Mouse (Mus musculus) MEL (cell line): ENCODE data around the gene Bmp2k. TPM values are rescaled to one million over a fixed set of nuclear protein-coding genes. Genes with fewer than 3 reads are reported as not detected.

Experiments
- DNase-seq: peaks from one replicate; pipeline ENCODE4 v3.0.0; 2011; ENCODE audit warnings: low read depth, low spot score
- H3K27ac ChIP-seq: 2 replicates; pipeline ENCODE4 v1.5.1; 2012; ENCODE audit warnings: low read depth, mild to moderate bottlenecking, control low read depth, low read length, moderate library complexity; ENCODE audit not compliant: control insufficient read depth
- H3K27me3 ChIP-seq, 2 experiments: fragments of 150-350 bp in 1 of 2; sonication (generic) in 1 of 2; 2 replicates each; pipeline ENCODE4 v1.6.1; 2012; ENCODE audit warnings: low read length in 2 of 2, mild to moderate bottlenecking in 2 of 2, improper control_type of control experiment in 1 of 2, moderate library complexity in 1 of 2; ENCODE audit not compliant: insufficient read depth in 2 of 2, control insufficient read depth in 1 of 2
- H3K36me3 ChIP-seq, 2 experiments: 2 replicates each; pipeline ENCODE4 v1.6.1; 2012 to 2014; ENCODE audit warnings: low read length in 2 of 2, improper control_type of control experiment in 1 of 2, inconsistent platforms in 1 of 2, mild to moderate bottlenecking in 1 of 2; ENCODE audit not compliant: insufficient read depth in 2 of 2, control insufficient read depth in 1 of 2
- H3K4me1 ChIP-seq, 2 experiments: fragments of 150-350 bp in 1 of 2; sonication (generic) in 1 of 2; 2 replicates each; pipeline ENCODE4 v1.6.1; 2012; ENCODE audit warnings: low read length in 2 of 2, improper control_type of control experiment in 1 of 2, mild to moderate bottlenecking in 1 of 2; ENCODE audit not compliant: insufficient read depth in 2 of 2, control insufficient read depth in 1 of 2
- H3K4me3 ChIP-seq, 2 experiments: fragments of 150-350 bp in 1 of 2; sonication (generic) in 1 of 2; 2 replicates each; pipeline ENCODE4 v1.5.1; 2012; ENCODE audit warnings: low read depth in 2 of 2, low read length in 2 of 2, mild to moderate bottlenecking in 2 of 2, moderate library complexity in 2 of 2, control low read depth in 1 of 2, improper control_type of control experiment in 1 of 2; ENCODE audit not compliant: control insufficient read depth in 1 of 2, insufficient read depth in 1 of 2
- H3K79me2 ChIP-seq: 2 replicates; pipeline ENCODE4 v1.6.1; 2012; ENCODE audit warnings: mild to moderate bottlenecking, low read length, moderate library complexity; ENCODE audit not compliant: control insufficient read depth, poor library complexity, insufficient read depth
- H3K9ac ChIP-seq: 2 replicates; pipeline ENCODE4 v1.6.1; 2012; ENCODE audit warnings: low read depth, mild to moderate bottlenecking, control low read depth, low read length, moderate library complexity; ENCODE audit not compliant: control insufficient read depth, poor library complexity, severe bottlenecking
- H3K9me3 ChIP-seq: fragments of 150-350 bp; sonication (generic); replicated peaks from 2 replicates; pipeline ENCODE4 v1.6.1; 2012; ENCODE audit warnings: mild to moderate bottlenecking, low read length, improper control_type of control experiment, moderate library complexity; ENCODE audit not compliant: insufficient read depth
- BHLHE40 ChIP-seq: IDR thresholded peaks from 2 replicates; pipeline ENCODE4 v1.6.1; 2012; ENCODE audit warnings: low read depth, mild to moderate bottlenecking, inconsistent platforms, low read length, improper control_type of control experiment, borderline replicate concordance
- CHD2 ChIP-seq: IDR thresholded peaks from 2 replicates; pipeline ENCODE4 v1.6.1; 2011; ENCODE audit warnings: low read length, improper control_type of control experiment
- CTCF ChIP-seq, 3 experiments: IDR thresholded peaks in 2 of 3; conservative IDR thresholded peaks in 1 of 3; 2 replicates each; pipeline ENCODE4 v1.5.1; 2011 to 2012; ENCODE audit warnings: low read length in 3 of 3, low read depth in 2 of 3, mild to moderate bottlenecking in 2 of 3, improper control_type of control experiment in 1 of 3, inconsistent platforms in 1 of 3, mixed read lengths in 1 of 3, moderate library complexity in 1 of 3; ENCODE audit not compliant: control insufficient read depth in 1 of 3, insufficient read depth in 1 of 3, poor library complexity in 1 of 3, severe bottlenecking in 1 of 3
- ELF1 ChIP-seq: IDR thresholded peaks from 2 replicates; pipeline ENCODE4 v1.6.1; 2014; ENCODE audit warnings: low read depth, mild to moderate bottlenecking, inconsistent platforms, low read length, improper control_type of control experiment, moderate library complexity
- EP300 ChIP-seq, 2 experiments: IDR thresholded peaks; 2 replicates each; pipeline ENCODE4 v1.6.1; 2011; ENCODE audit warnings: improper control_type of control experiment in 2 of 2, low read length in 2 of 2, low read depth in 1 of 2, mild to moderate bottlenecking in 1 of 2
- ETS1 ChIP-seq: IDR thresholded peaks from 2 replicates; pipeline ENCODE4 v1.6.1; 2012; ENCODE audit warnings: low read depth, mild to moderate bottlenecking, inconsistent platforms, low read length, improper control_type of control experiment, moderate library complexity
- GATA1 ChIP-seq: IDR thresholded peaks from 2 replicates; pipeline ENCODE4 v1.6.1; 2011; ENCODE audit warnings: low read depth, low read length, improper control_type of control experiment
- KAT2A ChIP-seq: conservative IDR thresholded peaks from 2 replicates; pipeline ENCODE4 v1.6.1; 2012; ENCODE audit warnings: low read depth, low read length, improper control_type of control experiment, inconsistent platforms
- NELFE ChIP-seq: IDR thresholded peaks from 2 replicates; pipeline ENCODE4 v1.6.1; 2011; ENCODE audit warnings: low read depth, low read length, improper control_type of control experiment
- NRF1 ChIP-seq: IDR thresholded peaks from 2 replicates; pipeline ENCODE4 v1.6.1; 2014; ENCODE audit warnings: low read depth, mild to moderate bottlenecking, inconsistent platforms, low read length, improper control_type of control experiment, moderate library complexity; ENCODE audit not compliant: poor library complexity, insufficient read depth, severe bottlenecking
- POLR2A ChIP-seq, 2 experiments: IDR thresholded peaks; 2 replicates each; pipeline ENCODE4 v1.6.1; 2011 to 2012; ENCODE audit warnings: low read length in 2 of 2, mild to moderate bottlenecking in 2 of 2, control low read depth in 1 of 2, improper control_type of control experiment in 1 of 2, low read depth in 1 of 2, moderate library complexity in 1 of 2; ENCODE audit not compliant: control insufficient read depth in 1 of 2, insufficient read depth in 1 of 2, poor library complexity in 1 of 2
- POLR2AphosphoS2 ChIP-seq: IDR thresholded peaks from 2 replicates; pipeline ENCODE4 v1.6.1; 2011; ENCODE audit warnings: low read length, improper control_type of control experiment
- POLR2AphosphoS5 ChIP-seq: IDR thresholded peaks from 2 replicates; pipeline ENCODE4 v1.6.1; 2012; ENCODE audit warnings: low read depth, borderline replicate concordance, mild to moderate bottlenecking, inconsistent platforms, low read length, moderate library complexity, mixed read lengths
- RAD21 ChIP-seq: IDR thresholded peaks from 2 replicates; pipeline ENCODE4 v1.6.1; 2011; ENCODE audit warnings: mild to moderate bottlenecking, low read depth, low read length, improper control_type of control experiment
- SIN3A ChIP-seq: IDR thresholded peaks from 2 replicates; pipeline ENCODE4 v1.6.1; 2012; ENCODE audit warnings: low read length, improper control_type of control experiment, inconsistent platforms
- SMC3 ChIP-seq: IDR thresholded peaks from 2 replicates; pipeline ENCODE4 v1.6.1; 2011; ENCODE audit warnings: low read depth, low read length, improper control_type of control experiment
- TAL1 ChIP-seq: IDR thresholded peaks from 2 replicates; pipeline ENCODE4 v1.6.1; 2012; ENCODE audit warnings: mild to moderate bottlenecking, inconsistent platforms, low read length, moderate library complexity, mixed read lengths
- TBP ChIP-seq: IDR thresholded peaks from 2 replicates; pipeline ENCODE4 v1.8.0; 2011; ENCODE audit warnings: low read depth, low read length, improper control_type of control experiment
- USF2 ChIP-seq, 2 experiments: IDR thresholded peaks; 2 replicates each; pipeline ENCODE4 v1.6.1; 2011 to 2012; ENCODE audit warnings: improper control_type of control experiment in 2 of 2, low read length in 2 of 2, borderline replicate concordance in 1 of 2, inconsistent platforms in 1 of 2, low read depth in 1 of 2, mild to moderate bottlenecking in 1 of 2; ENCODE audit not compliant: insufficient read depth in 1 of 2
- ZMIZ1 ChIP-seq: IDR thresholded peaks from 2 replicates; pipeline ENCODE4 v1.6.1; 2012; ENCODE audit warnings: low read depth, mild to moderate bottlenecking, inconsistent platforms, low read length, improper control_type of control experiment, moderate library complexity
- ZNF384 ChIP-seq: IDR thresholded peaks from 2 replicates; pipeline ENCODE4 v1.6.1; 2012; ENCODE audit warnings: low read depth, mild to moderate bottlenecking, inconsistent platforms, low read length, improper control_type of control experiment
- polyA plus RNA-seq, 2 experiments: library from polyadenylated mRNA; stranded (reverse) in 1 of 2; unstranded in 1 of 2; fragments of >175 nt in 1 of 2; fragments of >200 nt in 1 of 2; gene quantifications; 2 replicates each; pipeline versions ENCODE4 v1.2.1 to v1.2.4; 2012; ENCODE audit warnings: low replicate concordance in 2 of 2, low read depth in 1 of 2; ENCODE audit not compliant: insufficient read length in 2 of 2, insufficient read depth in 1 of 2, missing spikeins in 1 of 2
- total RNA-seq: library from RNA; depleted of rRNA; stranded (reverse); fragments of 300-350 nt; gene quantifications from 2 replicates; pipeline ENCODE4 v1.2.3, GENCODE M21; 2012

Bmp2k gene
- total and polyA plus RNA-seq, 3 experiments = 10.8 to 16.3 TPM; not detected in 1

DNA sequence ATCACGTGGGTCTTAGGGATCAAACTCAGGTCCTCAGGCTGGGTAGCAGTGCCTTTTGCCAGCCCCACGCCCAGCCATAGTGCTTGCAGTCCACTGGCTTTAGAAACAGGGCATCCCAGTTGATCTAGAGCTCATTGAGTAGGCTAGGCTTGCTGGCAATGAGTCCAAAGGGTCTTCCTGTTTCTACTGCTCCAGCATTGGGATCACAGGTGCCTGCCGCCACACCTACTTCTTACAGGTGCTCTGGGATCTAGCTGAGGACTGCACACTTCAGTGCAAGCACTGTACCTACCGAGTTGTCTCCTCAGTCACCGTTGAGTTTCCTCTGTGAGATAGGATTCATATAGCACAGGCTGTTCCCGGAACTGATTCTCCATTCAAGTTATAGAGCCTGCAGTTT is 34.3 kb downstream of the Bmp2k start:
- H3K9me3 ChIP-seq = no peaks in the 10 kb centered on the region
- H3K79me2 ChIP-seq = no peaks in the 10 kb centered on the region
- H3K27me3 ChIP-seq = no peaks in the 10 kb centered on the region
- H3K36me3 ChIP-seq = peaks cover 7 to 23% of the 10 kb centered on the region in 2 experiments
- no peak overlapping the region for H3K4me3 ChIP-seq
- no peak for TF ChIP-seq KAT2A
- TF ChIP-seq CTCF (IDR thresholded peaks at IDR 0.05 in 2 of 3, conservative IDR thresholded peaks at IDR 0.05 in 1 of 3; ENCODE audit: control insufficient read depth in 1 of 3, insufficient read depth in 1 of 3, low read depth in 2 of 3, low read length in 3 of 3, poor library complexity in 1 of 3, severe bottlenecking in 1 of 3) = no peak
- no peak for TF ChIP-seq BHLHE40
- no peak for TF ChIP-seq TBP
- no peak for TF ChIP-seq POLR2A (IDR thresholded peaks at IDR 0.05; ENCODE audit: control insufficient read depth in 1 of 2, insufficient read depth in 1 of 2, low read depth in 1 of 2, low read length in 2 of 2, poor library complexity in 1 of 2)
- no peak for TF ChIP-seq TAL1
- TF ChIP-seq NELFE = no peak
- no peak for TF ChIP-seq GATA1
- TF ChIP-seq EP300 (IDR thresholded peaks at IDR 0.05; ENCODE audit: low read depth in 1 of 2, low read length in 2 of 2) = no peak
- TF ChIP-seq SMC3 = no peak
- TF ChIP-seq ZNF384 = no peak
- TF ChIP-seq POLR2AphosphoS5 = no peak
- TF ChIP-seq ETS1 = no peak
- TF ChIP-seq USF2 (IDR thresholded peaks at IDR 0.05; ENCODE audit: borderline replicate concordance in 1 of 2, insufficient read depth in 1 of 2, low read depth in 1 of 2, low read length in 2 of 2) = no peak
- TF ChIP-seq CHD2 = no peak
- no peak for TF ChIP-seq ZMIZ1
- H3K9ac ChIP-seq = no peak overlapping the region
- no peak overlapping the region for H3K27ac ChIP-seq
- H3K4me1 ChIP-seq = peaks cover 9 to 11% of the 10 kb centered on the region in 2 experiments
- no peak for DNase-seq

DNA sequence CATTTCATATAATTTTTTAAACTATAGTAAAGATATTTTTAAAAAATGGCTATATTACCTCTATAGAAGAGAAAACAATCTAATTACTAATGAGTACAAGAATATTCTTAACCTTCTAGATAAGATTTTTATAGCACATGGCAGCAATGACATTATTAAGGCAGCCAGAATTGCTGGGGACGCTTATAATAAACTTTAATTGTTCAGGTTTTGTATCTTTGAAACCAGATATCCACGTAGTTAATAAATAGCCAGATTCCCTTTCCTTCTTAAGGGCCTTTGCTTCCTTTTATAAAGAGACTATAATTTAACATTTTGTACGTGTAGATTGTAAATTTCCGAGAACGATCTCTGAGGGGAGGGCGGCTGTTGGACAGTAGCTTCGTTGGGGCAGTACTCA is 47.8 kb downstream of the Bmp2k start:
- Histone ChIP-seq H3K27ac (no peak overlapping the region), H3K36me3 (peaks cover 0 to 5% of the 10 kb centered on the region in 2 experiments; a peak in 2 of 4 replicates), H3K9ac (no peak overlapping the region)
- no peak for DNase-seq
- TF ChIP-seq POLR2AphosphoS2 (no peak), NELFE (no peak), NRF1 (no peak), ELF1 (no peak), RAD21 (no peak), SIN3A (no peak), ZNF384 (no peak), GATA1 (no peak)
- TF ChIP-seq, all 39 proteins: peak for 0
- H3K27me3 ChIP-seq = no peaks in the 10 kb centered on the region
- H3K4me3 ChIP-seq = no peak overlapping the region
- H3K9me3 ChIP-seq = no peaks in the 10 kb centered on the region
- H3K4me1 ChIP-seq = no peaks in the 10 kb centered on the region
- H3K79me2 ChIP-seq = no peaks in the 10 kb centered on the region
